Mouse (Mus musculus): ENCODE data around the gene Dnajb13. TPM values are rescaled to one million over a fixed set of nuclear protein-coding genes. Genes with fewer than 3 reads are reported as not detected.
"Not testable (repeated sequence)": the region's sequence is repeated elsewhere in the genome, so short reads cannot be mapped to it uniquely, and the experiment has no call there.

Gene Dnajb13
- polyA plus RNA-seq, 1 experiment from 2014 or later: 0.37 TPM

- Histone ChIP-seq H3K9ac (replicated peaks) (no peak overlapping the region), H3K4me2 (replicated peaks) (peak overlapping the region; percentile 35), H3K27ac (replicated peaks) (peak overlapping the region; percentile 55), H3K27me3 (peaks cover 29% of the 10 kb centered on the region), H3K4me3 (no peak overlapping the region), H3K4me1 (peaks cover 37% of the 10 kb centered on the region), H3K9me3 (no peaks in the 10 kb centered on the region), H3K36me3 (peaks cover 8% of the 10 kb centered on the region; the same call in 1 of the 2 replicates)
- peak; percentile 42 for ATAC-seq (ENCODE audit: low FRiP score, low read depth)
- 28% methylated on average over 11 of the region's 11 CpGs for WGBS
These were observed 19.0 kb downstream of the Dnajb13 start for GRCm38 (mm10) chr7:100495581-100496251.

- Histone ChIP-seq H3K4me2 (replicated peaks) (peak overlapping the region; percentile 35), H3K9ac (replicated peaks) (no peak overlapping the region), H3K27me3 (peaks cover 29% of the 10 kb centered on the region), H3K27ac (replicated peaks) (peak overlapping the region; percentile 55; the same call in 1 of the 2 replicates), H3K4me3 (no peak overlapping the region), H3K36me3 (peaks cover 8% of the 10 kb centered on the region; the same call in 1 of the 2 replicates), H3K9me3 (no peaks in the 10 kb centered on the region), H3K4me1 (peaks cover 37% of the 10 kb centered on the region)
- WGBS: 36% methylated on average over 8 of the region's 8 CpGs
- ATAC-seq (ENCODE audit: low FRiP score, low read depth): no peak
These were observed 19.7 kb downstream of the Dnajb13 start for GRCm38 (mm10) chr7:100495042-100495441.

GRCm38 (mm10) chr7:100494415-100494831 lies 20.3 kb downstream of the Dnajb13 start:
- Histone ChIP-seq H3K9me3 (no peaks in the 10 kb centered on the region), H3K4me1 (peaks cover 37% of the 10 kb centered on the region), H3K27me3 (peaks cover 29% of the 10 kb centered on the region), H3K36me3 (peaks cover 8% of the 10 kb centered on the region; the same call in 1 of the 2 replicates), H3K9ac (replicated peaks) (no peak overlapping the region), H3K4me2 (replicated peaks) (peak overlapping the region; percentile 76), H3K27ac (replicated peaks) (0 out of 2 replicates have a peak overlapping the region, but pooled peaks have one; percentile 55), H3K4me3 (peak overlapping the region; percentile 42)
- 91% methylated on average over 7 of the region's 7 CpGs for WGBS
- no peak for ATAC-seq (ENCODE audit: low FRiP score, low read depth)

- H3K27ac ChIP-seq (replicated peaks): 0 out of 2 replicates have a peak overlapping the region, but pooled peaks have one; percentile 55
- peak overlapping the region; percentile 42 for H3K4me3 ChIP-seq
- 41% methylated on average over 19 of the region's 19 CpGs for WGBS
- 0 out of 2 replicates have a peak overlapping the region, but pooled peaks have one; percentile 55 for H3K9ac ChIP-seq (replicated peaks)
- H3K4me1 ChIP-seq: peaks cover 38% of the 10 kb centered on the region
- H3K27me3 ChIP-seq: peaks cover 29% of the 10 kb centered on the region
- peaks cover 7% of the 10 kb centered on the region; the same call in 1 of the 2 replicates for H3K36me3 ChIP-seq
- ATAC-seq (ENCODE audit: low FRiP score, low read depth): no peak
- no peaks in the 10 kb centered on the region for H3K9me3 ChIP-seq
- H3K4me2 ChIP-seq (replicated peaks): peak overlapping the region; percentile 76
These were observed 21.0 kb downstream of the Dnajb13 start for GRCm38 (mm10) chr7:100493484-100494414.

- peak within 1 kb of the TSS; percentile 55 for H3K9ac ChIP-seq (replicated peaks)
- peak; percentile 56 for ATAC-seq (ENCODE audit: low FRiP score, low read depth)
- under 1% methylated on average over 27 of the region's 27 CpGs for WGBS
- peaks cover 44% of the 10 kb centered on the region for H3K4me1 ChIP-seq
- peak within 1 kb of the TSS; percentile 42 for H3K4me3 ChIP-seq
- H3K9me3 ChIP-seq: no peaks in the 10 kb centered on the region
- H3K36me3 ChIP-seq: 0 out of 2 replicates have a peak, but pooled peaks cover 3% of the 10 kb centered on the region
- H3K4me2 ChIP-seq (replicated peaks): peak within 1 kb of the TSS; percentile 76
- peaks cover 29% of the 10 kb centered on the region for H3K27me3 ChIP-seq
- 0 out of 2 replicates have a peak within 1 kb of the TSS, but pooled peaks have one; percentile 55 for H3K27ac ChIP-seq (replicated peaks)
These were observed 21.7 kb downstream of the Dnajb13 start, which contains the start of gene Ucp2 for GRCm38 (mm10) chr7:100493117-100493483. Ucp2 (plus strand) TSS chr7:100493337.

- peak overlapping the region; percentile 55 for H3K9ac ChIP-seq (replicated peaks)
- H3K36me3 ChIP-seq: no peaks in the 10 kb centered on the region
- H3K4me2 ChIP-seq (replicated peaks): peak overlapping the region; percentile 76
- peaks cover 29% of the 10 kb centered on the region for H3K27me3 ChIP-seq
- H3K4me3 ChIP-seq: peak overlapping the region; percentile 42
- no peak overlapping the region for H3K27ac ChIP-seq (replicated peaks)
- WGBS: 2% methylated on average over 36 of the region's 36 CpGs
- H3K9me3 ChIP-seq: no peaks in the 10 kb centered on the region
- H3K4me1 ChIP-seq: peaks cover 44% of the 10 kb centered on the region
- peak; percentile 36 for ATAC-seq (ENCODE audit: low FRiP score, low read depth)
These were observed 22.2 kb downstream of the Dnajb13 start for GRCm38 (mm10) chr7:100492391-100493116.

- Histone ChIP-seq H3K9me3 (no peaks in the 10 kb centered on the region), H3K36me3 (no peaks in the 10 kb centered on the region), H3K4me1 (peaks cover 20% of the 10 kb centered on the region), H3K27ac (replicated peaks) (no peak overlapping the region; the same call in 1 of the 2 replicates), H3K4me3 (no peak overlapping the region), H3K4me2 (replicated peaks) (no peak overlapping the region), H3K27me3 (peaks cover 19% of the 10 kb centered on the region), H3K9ac (replicated peaks) (no peak overlapping the region)
- WGBS: 42% methylated on average over 10 of the region's 10 CpGs
- no peak for ATAC-seq (ENCODE audit: low FRiP score, low read depth)
These were observed 26.2 kb downstream of the Dnajb13 start for GRCm38 (mm10) chr7:100488474-100489048.

- H3K27me3 ChIP-seq: peaks cover 6% of the 10 kb centered on the region; the same call in 1 of the 2 replicates
- no peak for ATAC-seq (ENCODE audit: low FRiP score, low read depth)
- 75% methylated on average over 2 of the region's 2 CpGs for WGBS
- no peak overlapping the region for H3K27ac ChIP-seq (replicated peaks)
- H3K9me3 ChIP-seq: no peaks in the 10 kb centered on the region
- no peak overlapping the region for H3K4me2 ChIP-seq (replicated peaks)
- H3K9ac ChIP-seq (replicated peaks): no peak overlapping the region
- peaks cover 7% of the 10 kb centered on the region for H3K4me1 ChIP-seq
- no peaks in the 10 kb centered on the region for H3K36me3 ChIP-seq
- H3K4me3 ChIP-seq: no peak overlapping the region
These were observed 27.5 kb downstream of the Dnajb13 start for GRCm38 (mm10) chr7:100487301-100487700.

GRCm38 (mm10) chr7:100484493-100484892 lies 30.3 kb downstream of the Dnajb13 start:
- Histone ChIP-seq H3K36me3 (no peaks in the 10 kb centered on the region), H3K9me3 (no peaks in the 10 kb centered on the region), H3K4me2 (replicated peaks) (no peak overlapping the region), H3K27ac (replicated peaks) (no peak overlapping the region), H3K27me3 (no peaks in the 10 kb centered on the region), H3K4me1 (peaks cover 7% of the 10 kb centered on the region; the same call in 1 of the 2 replicates), H3K9ac (replicated peaks) (no peak overlapping the region), H3K4me3 (no peak overlapping the region)
- ATAC-seq (ENCODE audit: low FRiP score, low read depth): no peak
- WGBS: 87% methylated on average over 5 of the region's 5 CpGs

GRCm38 (mm10) chr7:100482046-100482445 lies 32.7 kb downstream of the Dnajb13 start:
- WGBS: 94% methylated on average over 2 of the region's 2 CpGs
- H3K4me3 ChIP-seq; H3K27me3 ChIP-seq; H3K4me1 ChIP-seq; H3K9me3 ChIP-seq; H3K27ac ChIP-seq (replicated peaks); H3K9ac ChIP-seq (replicated peaks); H3K36me3 ChIP-seq; H3K4me2 ChIP-seq (replicated peaks); ATAC-seq (ENCODE audit: low FRiP score, low read depth): not testable (repeated sequence)

GRCm38 (mm10) chr7:100480175-100480574 lies 34.6 kb downstream of the Dnajb13 start:
- H3K27me3 ChIP-seq: no peaks in the 10 kb centered on the region
- H3K9ac ChIP-seq (replicated peaks): no peak overlapping the region
- H3K4me1 ChIP-seq: no peaks in the 10 kb centered on the region
- no peaks in the 10 kb centered on the region for H3K9me3 ChIP-seq
- WGBS: 83% methylated on average over 17 of the region's 17 CpGs
- no peak overlapping the region for H3K4me2 ChIP-seq (replicated peaks)
- H3K27ac ChIP-seq (replicated peaks): no peak overlapping the region
- ATAC-seq (ENCODE audit: low FRiP score, low read depth): no peak
- H3K4me3 ChIP-seq: no peak overlapping the region
- no peaks in the 10 kb centered on the region for H3K36me3 ChIP-seq

Data from midbrain, embryonic 12.5 days (tissue).